23 mouse cellular contexts compared by ENCODE assay signal in genomic region chr7:10479813-10480212, GRCm38 (mm10). TPM values are rescaled to one million over a fixed set of nuclear protein-coding genes. Genes with fewer than 3 reads are reported as not detected.
DNase-seq lines count a peak whose midpoint lies in the region; ATAC-seq lines count a peak whose summit lies in the region.
"Had no signal": no experiment of that assay in that cellular context is flagged by ENCODE, and none has a peak within 500 bp of the region (broad histone marks: within the 10 kb centered on the region; RNA-seq: fewer than 3 reads in every experiment).

No protein-coding gene starts in this region.

- DNase-seq in hindbrain, embryonic 10.5 days (ENCODE audit: low spot score): no peak
- DNase-seq: adrenal gland, adult 2 months; adrenal gland, adult 8-10 months; adrenal gland, postnatal 10 days; adrenal gland, postnatal 14 days; adrenal gland, postnatal 25 days; adrenal gland, postnatal 36 days; B cell, adult 2 months; cerebellum, adult 11 months; cerebellum, adult 11-12 months; cerebellum, adult 18-20 months had no signal

- no peaks in the 10 kb centered on the region for H3K9me3 ChIP-seq in forebrain, embryonic 15.5 days
- H3K9me3 ChIP-seq in forebrain, embryonic 13.5 days (replicated peaks): 0 out of 2 replicates have a peak, but pooled peaks cover 9% of the 10 kb centered on the region
- no peaks in the 10 kb centered on the region for H3K9me3 ChIP-seq in hindbrain, embryonic 12.5 days (replicated peaks)
- H3K9me3 ChIP-seq in hindbrain, embryonic 10.5 days: peaks cover 16% of the 10 kb centered on the region; the same call in 1 of the 2 replicates
- 0 out of 2 replicates have a peak, but pooled peaks cover 6% of the 10 kb centered on the region for H3K9me3 ChIP-seq in midbrain, embryonic 13.5 days
- H3K9me3 ChIP-seq in midbrain, embryonic 15.5 days: no peaks in the 10 kb centered on the region
- H3K9me3 ChIP-seq: G1E had no signal

- no peaks in the 10 kb centered on the region for H3K27me3 ChIP-seq in forebrain, embryonic 15.5 days
- H3K27me3 ChIP-seq in forebrain, embryonic 13.5 days: no peaks in the 10 kb centered on the region
- no peaks in the 10 kb centered on the region for H3K27me3 ChIP-seq in hindbrain, embryonic 12.5 days
- no peaks in the 10 kb centered on the region for H3K27me3 ChIP-seq in hindbrain, embryonic 10.5 days (ENCODE audit: insufficient read depth, poor library complexity, severe bottlenecking)
- no peaks in the 10 kb centered on the region for H3K27me3 ChIP-seq in midbrain, embryonic 13.5 days
- no peaks in the 10 kb centered on the region for H3K27me3 ChIP-seq in midbrain, embryonic 15.5 days (replicated peaks)
- H3K27me3 ChIP-seq: CH12.LX, Patski had no signal

- H3K4me3 ChIP-seq in forebrain, embryonic 15.5 days: no peak overlapping the region
- no peak overlapping the region for H3K4me3 ChIP-seq in forebrain, embryonic 13.5 days
- H3K4me3 ChIP-seq in hindbrain, embryonic 12.5 days: no peak overlapping the region
- no peak overlapping the region for H3K4me3 ChIP-seq in hindbrain, embryonic 10.5 days
- H3K4me3 ChIP-seq in midbrain, embryonic 13.5 days (replicated peaks): no peak overlapping the region
- H3K4me3 ChIP-seq in midbrain, embryonic 15.5 days: no peak overlapping the region

- ATAC-seq in forebrain, embryonic 15.5 days (replicated peaks): peak; percentile 64; the same call in 1 of the 2 replicates
- no peak for ATAC-seq in forebrain, embryonic 13.5 days
- ATAC-seq in hindbrain, embryonic 12.5 days (ENCODE audit: low FRiP score): 0 out of 2 replicates have a peak, but pooled peaks have one; percentile 19
- ATAC-seq in midbrain, embryonic 13.5 days: peak; percentile 68; the same call in 1 of the 2 replicates
- ATAC-seq in midbrain, embryonic 15.5 days (replicated peaks): no peak
- ATAC-seq: activated CD4-positive, CD25-positive, alpha-beta regulatory T cell, adult 4 months; CD4-positive, CD25-positive, alpha-beta regulatory T cell, adult 4 months; Patski had no signal

- no peak overlapping the region for H3K9ac ChIP-seq in forebrain, embryonic 15.5 days (replicated peaks)
- H3K9ac ChIP-seq in forebrain, embryonic 13.5 days: no peak overlapping the region
- no peak overlapping the region for H3K9ac ChIP-seq in hindbrain, embryonic 12.5 days
- H3K9ac ChIP-seq in midbrain, embryonic 13.5 days (replicated peaks): no peak overlapping the region
- H3K9ac ChIP-seq in midbrain, embryonic 15.5 days: no peak overlapping the region

- no peaks in the 10 kb centered on the region for H3K36me3 ChIP-seq in forebrain, embryonic 15.5 days
- H3K36me3 ChIP-seq in forebrain, embryonic 13.5 days (ENCODE audit: poor library complexity, severe bottlenecking): no peaks in the 10 kb centered on the region
- H3K36me3 ChIP-seq in hindbrain, embryonic 12.5 days: no peaks in the 10 kb centered on the region
- no peaks in the 10 kb centered on the region for H3K36me3 ChIP-seq in hindbrain, embryonic 10.5 days
- H3K36me3 ChIP-seq in midbrain, embryonic 13.5 days: no peaks in the 10 kb centered on the region
- H3K36me3 ChIP-seq in midbrain, embryonic 15.5 days (replicated peaks): no peaks in the 10 kb centered on the region
- H3K36me3 ChIP-seq: G1E had no signal

- H3K4me2 ChIP-seq in forebrain, embryonic 15.5 days (replicated peaks): no peak overlapping the region
- H3K4me2 ChIP-seq in forebrain, embryonic 13.5 days: no peak overlapping the region
- H3K4me2 ChIP-seq in hindbrain, embryonic 12.5 days (replicated peaks): no peak overlapping the region
- no peak overlapping the region for H3K4me2 ChIP-seq in midbrain, embryonic 13.5 days (replicated peaks)
- H3K4me2 ChIP-seq in midbrain, embryonic 15.5 days: no peak overlapping the region

- H3K27ac ChIP-seq in forebrain, embryonic 15.5 days (replicated peaks): no peak overlapping the region
- no peak overlapping the region for H3K27ac ChIP-seq in forebrain, embryonic 13.5 days
- no peak overlapping the region for H3K27ac ChIP-seq in hindbrain, embryonic 12.5 days
- H3K27ac ChIP-seq in hindbrain, embryonic 10.5 days: no peak overlapping the region
- no peak overlapping the region for H3K27ac ChIP-seq in midbrain, embryonic 13.5 days
- H3K27ac ChIP-seq in midbrain, embryonic 15.5 days: no peak overlapping the region

- no peaks in the 10 kb centered on the region for H3K4me1 ChIP-seq in forebrain, embryonic 15.5 days
- no peaks in the 10 kb centered on the region for H3K4me1 ChIP-seq in forebrain, embryonic 13.5 days
- no peaks in the 10 kb centered on the region for H3K4me1 ChIP-seq in hindbrain, embryonic 12.5 days
- H3K4me1 ChIP-seq in hindbrain, embryonic 10.5 days (replicated peaks): no peaks in the 10 kb centered on the region
- no peaks in the 10 kb centered on the region for H3K4me1 ChIP-seq in midbrain, embryonic 13.5 days (replicated peaks)
- H3K4me1 ChIP-seq in midbrain, embryonic 15.5 days: no peaks in the 10 kb centered on the region

RNA-seq across cellular contexts. Expression of gene Zik1, which starts 15.4 kb away (rescaled TPM):
- polyA plus RNA-seq in forebrain, embryonic 15.5 days (2015; fragmentation: Nextera tagmentation; extraction: Ambion mirVana): 54.4 and 54.6 TPM in 2 replicates
- polyA plus RNA-seq in forebrain, embryonic 13.5 days (2015; fragmentation: Nextera tagmentation; extraction: Ambion mirVana): 53.8 and 58.9 TPM in 2 replicates
- polyA plus RNA-seq in hindbrain, embryonic 12.5 days (2016; fragmentation: Nextera tagmentation; extraction: Ambion mirVana): 42.1 and 47.6 TPM in 2 replicates
- 30.5 and 31.2 TPM in 2 replicates for polyA plus RNA-seq in hindbrain, embryonic 10.5 days (2016; fragmentation: Nextera tagmentation; extraction: Ambion mirVana)
- 58.0 and 61.8 TPM in 2 replicates for polyA plus RNA-seq in midbrain, embryonic 13.5 days (2015; fragmentation: Nextera tagmentation; extraction: Ambion mirVana)
- 47.9 and 54.1 TPM in 2 replicates for polyA plus RNA-seq in midbrain, embryonic 15.5 days (2015; fragmentation: Nextera tagmentation; extraction: Ambion mirVana)
- polyA plus RNA-seq: G1E had no signal

RNA-seq across cellular contexts. Expression of gene Vmn1r67, which starts 36.7 kb away (rescaled TPM):
- polyA plus RNA-seq in forebrain, embryonic 15.5 days (2015; fragmentation: Nextera tagmentation; extraction: Ambion mirVana): not detected in 2 replicates
- polyA plus RNA-seq in forebrain, embryonic 13.5 days (2015; fragmentation: Nextera tagmentation; extraction: Ambion mirVana): not detected in 2 replicates
- not detected in 2 replicates for polyA plus RNA-seq in hindbrain, embryonic 12.5 days (2016; fragmentation: Nextera tagmentation; extraction: Ambion mirVana)
- not detected in 2 replicates for polyA plus RNA-seq in hindbrain, embryonic 10.5 days (2016; fragmentation: Nextera tagmentation; extraction: Ambion mirVana)
- polyA plus RNA-seq in midbrain, embryonic 13.5 days (2015; fragmentation: Nextera tagmentation; extraction: Ambion mirVana): not detected in 2 replicates
- polyA plus RNA-seq in midbrain, embryonic 15.5 days (2015; fragmentation: Nextera tagmentation; extraction: Ambion mirVana): not detected in 2 replicates
- polyA plus RNA-seq: activated CD4-positive, CD25-positive, alpha-beta regulatory T cell, adult 4 months; adrenal gland, adult 2 months; brain, embryonic 14.5 days; C2C12; CD4-positive, CD25-positive, alpha-beta regulatory T cell, adult 4 months; G1E; Patski had no signal

Comparison
In these comparisons a context has a peak if more than half of its experiments do, and no peak if none do; other contexts are left out.
1. ATAC-seq: peak in forebrain, embryonic 15.5 days (single experiment), hindbrain, embryonic 12.5 days (single experiment) and midbrain, embryonic 13.5 days (single experiment); none in forebrain, embryonic 13.5 days (single experiment) and midbrain, embryonic 15.5 days (single experiment).